Comparison of ENCODE assay signal across 9 mouse cellular contexts in genomic region chr13:107568701-107569121, GRCm38 (mm10).
DNase-seq lines count a peak whose midpoint lies in the region; ATAC-seq and TF ChIP-seq lines count a peak whose summit lies in the region.
"Had no signal": no experiment of that assay in that cellular context is flagged by ENCODE, and none has a peak within 500 bp of the region (broad histone marks: within the 10 kb centered on the region; RNA-seq: fewer than 3 reads in every experiment).

No protein-coding gene starts in this region.

- H3K27me3 ChIP-seq in heart, embryonic 16.5 days (ENCODE audit: control insufficient read depth, insufficient read depth, low read length): no peaks in the 10 kb centered on the region
- no peaks in the 10 kb centered on the region for H3K27me3 ChIP-seq in liver, adult 2 months (ENCODE audit: control insufficient read depth, insufficient read depth, low read length)
- no peaks in the 10 kb centered on the region for H3K27me3 ChIP-seq in stomach, postnatal 0 days (ENCODE audit: control insufficient read depth, insufficient read depth, low read length)
- no peaks in the 10 kb centered on the region for H3K27me3 ChIP-seq in neural tube, embryonic 15.5 days (replicated peaks)
- H3K27me3 ChIP-seq: embryonic facial prominence, embryonic 12.5 days had no signal

- peak; percentile 27 for DNase-seq in liver, adult 2 months (ENCODE audit: extremely low read depth, low read depth, low spot score)
- no peak for DNase-seq in stomach, postnatal 0 days (ENCODE audit: low spot score)
- DNase-seq in left cerebral cortex, adult 11 months (ENCODE audit: low spot score): no peak
- no peak for DNase-seq in urinary bladder, postnatal 25 days (ENCODE audit: low spot score)

- H3K4me2 ChIP-seq in heart, embryonic 16.5 days (ENCODE audit: low read depth, low read length): peak overlapping the region; percentile 28
- peak overlapping the region; percentile 17; the same call in 1 of the 2 replicates for H3K4me2 ChIP-seq in stomach, postnatal 0 days (replicated peaks; ENCODE audit: low read depth)
- H3K4me2 ChIP-seq in neural tube, embryonic 15.5 days: no peak overlapping the region
- H3K4me2 ChIP-seq: embryonic facial prominence, embryonic 12.5 days had no signal

- no peaks in the 10 kb centered on the region for H3K36me3 ChIP-seq in heart, embryonic 16.5 days (ENCODE audit: control insufficient read depth, insufficient read depth)
- H3K36me3 ChIP-seq in liver, adult 2 months (ENCODE audit: control insufficient read depth, insufficient read depth, low read length): no peaks in the 10 kb centered on the region
- H3K36me3 ChIP-seq in stomach, postnatal 0 days (ENCODE audit: control insufficient read depth, insufficient read depth, low read length): no peaks in the 10 kb centered on the region
- H3K36me3 ChIP-seq in neural tube, embryonic 15.5 days: no peaks in the 10 kb centered on the region
- H3K36me3 ChIP-seq: embryonic facial prominence, embryonic 12.5 days had no signal

- WGBS in heart, embryonic 16.5 days: 39% methylated on average over 7 of the region's 7 CpGs
- 30% methylated on average over 7 of the region's 7 CpGs for WGBS in liver, adult 2 months
- WGBS in stomach, postnatal 0 days: 40% methylated on average over 7 of the region's 7 CpGs
- WGBS in neural tube, embryonic 15.5 days: 78% methylated on average over 7 of the region's 7 CpGs

- no peak for TF ChIP-seq POLR2A in liver, adult 2 months (IDR thresholded peaks at IDR 0.05; ENCODE audit: extremely low read depth, insufficient read depth, low read length)

- peak; percentile 60 for ATAC-seq in common myeloid progenitor, adult 5-6 weeks (replicated peaks; ENCODE audit: low read depth, poor library complexity, severe bottlenecking)
- ATAC-seq in heart, embryonic 16.5 days (replicated peaks; ENCODE audit: extremely low read depth, insufficient read depth, low FRiP score): peak; percentile 83
- no peak for ATAC-seq in stomach, postnatal 0 days (ENCODE audit: low FRiP score, low TSS enrichment)
- no peak for ATAC-seq in neural tube, embryonic 15.5 days (ENCODE audit: low FRiP score)
- ATAC-seq: hindbrain, postnatal 0 days had no signal

- no peak overlapping the region for H3K9ac ChIP-seq in heart, embryonic 16.5 days (ENCODE audit: low read length)
- no peak overlapping the region for H3K9ac ChIP-seq in liver, adult 2 months (ENCODE audit: low read depth, low read length)
- H3K9ac ChIP-seq in stomach, postnatal 0 days (ENCODE audit: low read length): no peak overlapping the region
- H3K9ac ChIP-seq in neural tube, embryonic 15.5 days (replicated peaks): no peak overlapping the region
- H3K9ac ChIP-seq: embryonic facial prominence, embryonic 12.5 days had no signal

- no peak overlapping the region for H3K4me3 ChIP-seq in heart, embryonic 16.5 days (ENCODE audit: low read length)
- no peak overlapping the region for H3K4me3 ChIP-seq in liver, adult 2 months (ENCODE audit: insufficient read depth, low read depth, low read length)
- H3K4me3 ChIP-seq in stomach, postnatal 0 days (ENCODE audit: low read depth, low read length): no peak overlapping the region
- H3K4me3 ChIP-seq in neural tube, embryonic 15.5 days (replicated peaks): no peak overlapping the region
- H3K4me3 ChIP-seq: embryonic facial prominence, embryonic 12.5 days had no signal

- peak overlapping the region; percentile 63 for H3K27ac ChIP-seq in heart, embryonic 16.5 days (ENCODE audit: low read length)
- peak overlapping the region; percentile 52; the same call in 1 of the 2 replicates for H3K27ac ChIP-seq in liver, adult 2 months (replicated peaks; ENCODE audit: insufficient read depth, low read depth, low read length)
- H3K27ac ChIP-seq in stomach, postnatal 0 days (replicated peaks): no peak overlapping the region
- H3K27ac ChIP-seq in neural tube, embryonic 15.5 days (replicated peaks): no peak overlapping the region
- H3K27ac ChIP-seq: embryonic facial prominence, embryonic 12.5 days; hindbrain, postnatal 0 days had no signal

- no peaks in the 10 kb centered on the region for H3K79me2 ChIP-seq in liver, adult 2 months (ENCODE audit: control insufficient read depth, insufficient read depth, low read length)

- no peak for TF ChIP-seq CTCF in liver, adult 2 months (IDR thresholded peaks at IDR 0.05; ENCODE audit: low read depth, low read length)
- TF ChIP-seq CTCF in stomach, postnatal 0 days (IDR thresholded peaks at IDR 0.05; ENCODE audit: low read depth): no peak

- no peaks in the 10 kb centered on the region for H3K9me3 ChIP-seq in heart, embryonic 16.5 days (replicated peaks; ENCODE audit: control insufficient read depth, low read length)
- no peaks in the 10 kb centered on the region for H3K9me3 ChIP-seq in stomach, postnatal 0 days (ENCODE audit: control insufficient read depth, low read length)
- no peaks in the 10 kb centered on the region for H3K9me3 ChIP-seq in neural tube, embryonic 15.5 days (replicated peaks)
- H3K9me3 ChIP-seq: embryonic facial prominence, embryonic 12.5 days had no signal

- H3K4me1 ChIP-seq in heart, embryonic 16.5 days (ENCODE audit: control insufficient read depth, insufficient read depth, low read length): no peaks in the 10 kb centered on the region; the same call in 1 of the 2 replicates
- peaks cover 4% of the 10 kb centered on the region for H3K4me1 ChIP-seq in liver, adult 2 months (ENCODE audit: control insufficient read depth, insufficient read depth, low read length)
- no peaks in the 10 kb centered on the region for H3K4me1 ChIP-seq in stomach, postnatal 0 days (replicated peaks; ENCODE audit: control insufficient read depth, insufficient read depth)
- H3K4me1 ChIP-seq in neural tube, embryonic 15.5 days: no peaks in the 10 kb centered on the region
- H3K4me1 ChIP-seq: embryonic facial prominence, embryonic 12.5 days had no signal

- TF ChIP-seq EP300 in stomach, postnatal 0 days (optimal IDR thresholded peaks at IDR 0.05): no peak

Comparison
In these comparisons a context has a peak if more than half of its experiments do, and no peak if none do; other contexts are left out.
1. ATAC-seq: peak in common myeloid progenitor, adult 5-6 weeks (single experiment) and heart, embryonic 16.5 days (single experiment); none in stomach, postnatal 0 days (single experiment) and neural tube, embryonic 15.5 days (single experiment).
2. H3K27ac ChIP-seq: peak in heart, embryonic 16.5 days (single experiment) and liver, adult 2 months (single experiment); none in stomach, postnatal 0 days (single experiment) and neural tube, embryonic 15.5 days (single experiment).